Mouse (Mus musculus) kidney, embryonic 15.5 days (tissue): Measurements from ENCODE around the gene Mitf. TPM values are rescaled to one million over a fixed set of nuclear protein-coding genes. Genes with fewer than 3 reads are reported as not detected.

Source experiments
- ATAC-seq: fragments of 200-750 bp; cut with Nextera tagmentation; replicated peaks from 2 replicates; pipeline ENCODE4 v1.8.0; 2017; ENCODE audit warnings: moderate TSS enrichment; ENCODE audit not compliant: low FRiP score
- H3K27ac ChIP-seq: fragments of 300-500 bp; sonication (generic); 2 replicates; pipeline ENCODE4 v1.5.1; 2015; ENCODE audit warnings: mild to moderate bottlenecking, inconsistent platforms
- H3K27me3 ChIP-seq: fragments of 300-500 bp; sonication (generic); 2 replicates; pipeline ENCODE4 v1.6.1; 2015; ENCODE audit warnings: inconsistent platforms
- H3K36me3 ChIP-seq: fragments of 300-500 bp; sonication (generic); 2 replicates; pipeline ENCODE4 v1.6.1; 2015; ENCODE audit warnings: inconsistent platforms
- H3K4me1 ChIP-seq: fragments of 300-500 bp; sonication (generic); 2 replicates; pipeline ENCODE4 v1.6.1; 2015; ENCODE audit warnings: inconsistent platforms
- H3K4me2 ChIP-seq: fragments of 300-500 bp; sonication (generic); 2 replicates; pipeline ENCODE4 v1.6.1; 2015; ENCODE audit warnings: moderate library complexity, mild to moderate bottlenecking, inconsistent platforms
- H3K4me3 ChIP-seq: fragments of 300-500 bp; sonication (generic); replicated peaks from 2 replicates; pipeline ENCODE4 v1.5.1; 2015; ENCODE audit warnings: mild to moderate bottlenecking, inconsistent platforms
- H3K9ac ChIP-seq: fragments of 300-500 bp; sonication (generic); 2 replicates; pipeline ENCODE4 v1.6.1; 2015; ENCODE audit warnings: mild to moderate bottlenecking, inconsistent platforms
- H3K9me3 ChIP-seq: fragments of 300-500 bp; sonication (generic); replicated peaks from 2 replicates; pipeline ENCODE4 v1.6.1; 2016; ENCODE audit warnings: inconsistent platforms
- WGBS: fragments of 180-500 bp; shearing (Covaris S2); methylation state at CpG from one replicate; pipeline ENCODE4 v1.1.7; 2015; ENCODE audit warnings: mixed read lengths; 5-methylcytosine and 5-hydroxymethylcytosine counted together
- polyA plus RNA-seq: library from polyadenylated mRNA; unstranded; fragments of >200 nt; fragmentation: Nextera tagmentation; extraction: Ambion mirVana; gene quantifications from 2 replicates; pipeline ENCODE4 v1.2.1, GENCODE M21; 2015

Gene Mitf
- polyA plus RNA-seq, 1 experiment from 2014 or later = 3.4 TPM

GRCm38 (mm10) chr6:97885606-97886005 lies 78.8 kb downstream of the Mitf start:
- Histone ChIP-seq H3K4me3 (no peak overlapping the region), H3K4me1 (peaks cover 7% of the 10 kb centered on the region; the same call in 1 of the 2 replicates), H3K9ac (no peak overlapping the region), H3K27ac (no peak overlapping the region), H3K36me3 (no peaks in the 10 kb centered on the region), H3K9me3 (no peaks in the 10 kb centered on the region), H3K27me3 (no peaks in the 10 kb centered on the region), H3K4me2 (no peak overlapping the region)
- ATAC-seq = no peak
- WGBS = 76% methylated on average over 3 of the region's 3 CpGs

GRCm38 (mm10) chr6:97887893-97888292 lies 81.0 kb downstream of the Mitf start:
- Histone ChIP-seq H3K4me2 (no peak overlapping the region), H3K9me3 (no peaks in the 10 kb centered on the region), H3K27me3 (no peaks in the 10 kb centered on the region), H3K4me1 (peaks cover 5% of the 10 kb centered on the region; the same call in 1 of the 2 replicates), H3K4me3 (no peak overlapping the region), H3K36me3 (no peaks in the 10 kb centered on the region), H3K27ac (peak overlapping the region; percentile 54; the same call in 1 of the 2 replicates), H3K9ac (no peak overlapping the region)
- 81% methylated on average over 4 of the region's 4 CpGs for WGBS
- no peak for ATAC-seq

DNA sequence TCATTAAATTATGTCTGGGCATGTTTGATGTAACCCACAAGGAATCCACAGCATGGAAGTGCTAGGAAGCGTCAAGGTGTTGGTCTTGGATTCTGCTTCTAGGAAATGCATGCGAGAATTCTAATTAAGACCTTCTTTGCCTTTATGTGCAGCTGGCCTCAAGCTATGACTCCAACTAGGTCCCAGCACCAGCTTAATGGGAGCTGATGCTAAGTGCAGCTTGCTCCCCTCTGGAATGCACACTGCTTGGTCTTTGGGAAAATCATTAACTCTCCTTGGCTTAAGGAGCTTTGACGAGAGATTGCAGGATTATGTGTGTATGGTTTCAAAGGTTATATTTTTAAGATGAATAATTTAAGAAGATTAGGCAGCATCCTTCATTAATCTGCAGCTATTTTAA lies 81.7 kb downstream of the Mitf start:
- Histone ChIP-seq H3K27me3 (no peaks in the 10 kb centered on the region), H3K27ac (peak overlapping the region; percentile 54), H3K36me3 (no peaks in the 10 kb centered on the region), H3K4me3 (no peak overlapping the region), H3K9ac (no peak overlapping the region), H3K4me1 (no peaks in the 10 kb centered on the region; the same call in 1 of the 2 replicates), H3K9me3 (no peaks in the 10 kb centered on the region), H3K4me2 (no peak overlapping the region)
- WGBS = 64% methylated on average over 3 of the region's 3 CpGs
- ATAC-seq = peak; percentile 81; the same call in 1 of the 2 replicates

DNA sequence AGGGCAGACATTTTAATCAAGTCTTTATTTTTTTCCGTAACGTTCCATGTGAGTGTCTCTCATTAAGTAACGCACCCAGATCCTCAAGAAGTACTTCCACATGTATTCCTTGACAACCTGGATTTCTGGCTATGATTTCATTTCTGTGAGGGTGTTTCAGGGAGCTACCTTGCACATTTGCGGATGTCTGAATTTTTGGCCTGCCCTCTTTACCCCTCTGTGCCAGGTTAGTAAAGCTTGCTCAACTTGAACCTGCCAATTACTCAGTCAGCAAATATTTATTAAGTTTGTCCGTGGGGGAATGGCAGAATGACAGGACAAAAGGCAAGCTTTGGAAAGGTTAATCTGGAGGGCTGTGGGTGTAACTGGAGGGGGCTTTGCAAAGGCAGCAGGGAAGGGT lies 86.7 kb downstream of the Mitf start:
- H3K36me3 ChIP-seq = no peaks in the 10 kb centered on the region
- no peaks in the 10 kb centered on the region for H3K27me3 ChIP-seq
- H3K4me1 ChIP-seq = no peaks in the 10 kb centered on the region
- no peak overlapping the region for H3K4me2 ChIP-seq
- WGBS = 77% methylated on average over 5 of the region's 5 CpGs
- H3K9ac ChIP-seq = no peak overlapping the region
- H3K4me3 ChIP-seq = no peak overlapping the region
- no peak overlapping the region for H3K27ac ChIP-seq
- H3K9me3 ChIP-seq = no peaks in the 10 kb centered on the region
- no peak for ATAC-seq

- WGBS = 74% methylated on average over 6 of the region's 6 CpGs
- Histone ChIP-seq H3K27me3 (no peaks in the 10 kb centered on the region), H3K9ac (no peak overlapping the region), H3K4me3 (no peak overlapping the region), H3K9me3 (no peaks in the 10 kb centered on the region), H3K4me2 (no peak overlapping the region), H3K36me3 (no peaks in the 10 kb centered on the region), H3K27ac (no peak overlapping the region), H3K4me1 (no peaks in the 10 kb centered on the region)
- no peak for ATAC-seq
These were observed 90.3 kb downstream of the Mitf start for GRCm38 (mm10) chr6:97897191-97897590.

DNA sequence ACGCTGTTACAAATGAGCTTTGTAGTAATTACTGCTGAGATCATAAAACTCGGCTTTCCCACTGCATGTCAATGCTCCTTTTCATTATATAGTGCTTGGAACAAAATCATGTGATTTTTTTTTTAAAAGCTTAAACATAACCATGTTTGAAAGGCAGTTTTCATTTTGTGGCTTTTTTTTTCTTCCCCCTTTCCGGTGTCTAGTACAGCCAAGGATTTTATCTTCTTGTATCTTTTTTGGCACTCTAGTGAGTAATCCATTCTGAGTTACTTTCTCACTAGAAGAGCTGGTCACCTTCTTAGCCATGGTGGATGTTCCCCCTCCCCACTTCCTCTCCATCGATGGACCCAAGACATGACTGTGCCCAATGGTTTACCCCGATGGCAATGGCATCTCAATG lies 91.2 kb downstream of the Mitf start:
- H3K9ac ChIP-seq = no peak overlapping the region
- H3K4me2 ChIP-seq = no peak overlapping the region
- H3K4me3 ChIP-seq = no peak overlapping the region
- no peaks in the 10 kb centered on the region for H3K36me3 ChIP-seq
- no peak for ATAC-seq
- H3K4me1 ChIP-seq = no peaks in the 10 kb centered on the region
- H3K27ac ChIP-seq = no peak overlapping the region
- no peaks in the 10 kb centered on the region for H3K27me3 ChIP-seq
- no peaks in the 10 kb centered on the region for H3K9me3 ChIP-seq
- 63% methylated on average over 5 of the region's 5 CpGs for WGBS

GRCm38 (mm10) chr6:97901561-97901960 lies 94.7 kb downstream of the Mitf start:
- H3K36me3 ChIP-seq = no peaks in the 10 kb centered on the region
- H3K27me3 ChIP-seq = no peaks in the 10 kb centered on the region
- no peak for ATAC-seq
- H3K9me3 ChIP-seq = no peaks in the 10 kb centered on the region
- no peaks in the 10 kb centered on the region for H3K4me1 ChIP-seq
- H3K9ac ChIP-seq = no peak overlapping the region
- WGBS = 71% methylated on average over 5 of the region's 5 CpGs
- no peak overlapping the region for H3K4me3 ChIP-seq
- H3K4me2 ChIP-seq = no peak overlapping the region
- no peak overlapping the region for H3K27ac ChIP-seq

GRCm38 (mm10) chr6:97902205-97902604 lies 95.4 kb downstream of the Mitf start:
- no peak for ATAC-seq
- H3K4me2 ChIP-seq = no peak overlapping the region
- no peak overlapping the region for H3K4me3 ChIP-seq
- H3K4me1 ChIP-seq = no peaks in the 10 kb centered on the region
- no peaks in the 10 kb centered on the region for H3K36me3 ChIP-seq
- WGBS = 77% methylated on average over 1 of the region's 1 CpGs
- no peaks in the 10 kb centered on the region for H3K27me3 ChIP-seq
- no peak overlapping the region for H3K9ac ChIP-seq
- no peaks in the 10 kb centered on the region for H3K9me3 ChIP-seq
- H3K27ac ChIP-seq = no peak overlapping the region

DNA sequence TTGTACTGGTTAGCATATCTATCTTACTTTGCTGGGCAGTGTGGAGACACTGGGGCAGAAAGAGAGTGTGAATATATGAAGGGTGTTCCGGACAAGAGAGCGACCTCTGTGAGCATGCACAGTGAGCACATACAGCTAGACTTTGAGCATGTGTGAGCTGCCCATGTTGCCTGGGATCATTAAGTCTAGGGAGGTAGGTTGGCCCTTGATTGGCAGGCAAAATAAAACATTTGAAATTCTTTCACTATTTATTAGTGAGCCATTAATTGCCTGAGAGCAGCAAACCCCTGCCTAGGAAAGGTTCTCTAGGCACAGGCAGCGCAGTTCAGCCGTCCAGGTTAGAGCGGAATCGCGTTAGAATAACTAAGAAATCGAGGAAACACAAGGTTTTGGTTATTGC lies 107.9 kb downstream of the Mitf start:
- WGBS = 70% methylated on average over 8 of the region's 8 CpGs
- H3K27ac ChIP-seq = peak overlapping the region; percentile 79

GRCm38 (mm10) chr6:97916386-97916903 lies 109.6 kb downstream of the Mitf start:
- no peaks in the 10 kb centered on the region for H3K36me3 ChIP-seq
- H3K9ac ChIP-seq = no peak overlapping the region
- peak overlapping the region; percentile 79 for H3K27ac ChIP-seq
- no peak for ATAC-seq
- WGBS = 75% methylated on average over 7 of the region's 7 CpGs
- H3K4me2 ChIP-seq = no peak overlapping the region
- H3K4me3 ChIP-seq = no peak overlapping the region
- no peaks in the 10 kb centered on the region for H3K27me3 ChIP-seq
- H3K4me1 ChIP-seq = peaks cover 39% of the 10 kb centered on the region
- H3K9me3 ChIP-seq = no peaks in the 10 kb centered on the region

More for the DNA sequence above, 107.9 kb downstream of the Mitf start:
- peak; percentile 82 for ATAC-seq
- Histone ChIP-seq H3K4me2 (no peak overlapping the region), H3K4me1 (peaks cover 39% of the 10 kb centered on the region), H3K36me3 (no peaks in the 10 kb centered on the region), H3K9me3 (no peaks in the 10 kb centered on the region), H3K27me3 (no peaks in the 10 kb centered on the region), H3K9ac (no peak overlapping the region), H3K4me3 (no peak overlapping the region)

GRCm38 (mm10) chr6:97918051-97918450 lies 111.2 kb downstream of the Mitf start:
- Histone ChIP-seq H3K36me3 (no peaks in the 10 kb centered on the region), H3K9me3 (no peaks in the 10 kb centered on the region), H3K27me3 (no peaks in the 10 kb centered on the region), H3K4me2 (no peak overlapping the region), H3K4me3 (no peak overlapping the region), H3K4me1 (peaks cover 39% of the 10 kb centered on the region), H3K9ac (no peak overlapping the region), H3K27ac (peak overlapping the region; percentile 78)
- WGBS = 60% methylated on average over 4 of the region's 4 CpGs
- no peak for ATAC-seq

GRCm38 (mm10) chr6:97918481-97918880 lies 111.6 kb downstream of the Mitf start:
- Histone ChIP-seq H3K9me3 (no peaks in the 10 kb centered on the region), H3K4me3 (no peak overlapping the region), H3K9ac (no peak overlapping the region), H3K27me3 (no peaks in the 10 kb centered on the region), H3K36me3 (no peaks in the 10 kb centered on the region), H3K4me2 (no peak overlapping the region), H3K27ac (peak overlapping the region; percentile 78), H3K4me1 (peaks cover 39% of the 10 kb centered on the region)
- ATAC-seq = no peak
- 74% methylated on average over 7 of the region's 7 CpGs for WGBS

GRCm38 (mm10) chr6:97919287-97919686 lies 112.4 kb downstream of the Mitf start:
- no peaks in the 10 kb centered on the region for H3K27me3 ChIP-seq
- peak overlapping the region; percentile 78 for H3K27ac ChIP-seq
- H3K36me3 ChIP-seq = no peaks in the 10 kb centered on the region
- H3K4me1 ChIP-seq = peaks cover 38% of the 10 kb centered on the region
- H3K9me3 ChIP-seq = no peaks in the 10 kb centered on the region
- WGBS = 40% methylated on average over 8 of the region's 8 CpGs
- H3K9ac ChIP-seq = no peak overlapping the region
- peak overlapping the region; percentile 33; the same call in 1 of the 2 replicates for H3K4me2 ChIP-seq
- no peak overlapping the region for H3K4me3 ChIP-seq
- peak; percentile 83 for ATAC-seq
